Mouse (Mus musculus): ENCODE results near the gene AA986860.
A peak's percentile ranks its signal among the peaks of the same experiment; 100 is the strongest.

Gene AA986860

GRCm38 (mm10) chr1:130734852-130735251 is 3.1 kb downstream of the AA986860 start:
- DNase-seq (ENCODE audit: low spot score in 2 of 2) = no peak

- DNase-seq (ENCODE audit: low spot score in 2 of 2) = no peak
Measured at GRCm38 (mm10) chr1:130737411-130737881, 5.7 kb downstream of the AA986860 start.

GRCm38 (mm10) chr1:130737916-130738315 is 6.1 kb downstream of the AA986860 start:
- DNase-seq (ENCODE audit: low spot score in 2 of 2) = no peak

GRCm38 (mm10) chr1:130738551-130739106 is 6.9 kb downstream of the AA986860 start:
- no peak for DNase-seq (ENCODE audit: low spot score in 2 of 2)

DNA sequence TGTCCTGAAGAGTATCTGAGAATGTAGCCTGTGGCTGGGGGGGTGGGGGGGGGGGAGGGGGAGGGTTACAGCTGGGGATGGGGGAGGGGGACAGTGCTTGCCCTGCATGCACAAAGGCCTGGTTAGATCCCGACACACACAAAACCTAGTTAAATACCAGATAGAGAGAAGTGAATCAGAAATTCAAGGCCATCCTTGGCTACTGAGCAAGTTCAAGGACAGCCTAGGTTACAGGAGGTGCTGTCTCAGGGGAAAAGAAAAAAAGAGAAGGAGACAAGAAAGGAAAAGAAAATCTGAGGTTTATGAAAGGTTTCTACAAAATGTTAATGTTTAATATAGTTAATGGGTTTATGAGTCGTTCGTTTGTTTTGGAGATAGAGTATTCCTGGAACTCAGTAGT is 7.9 kb downstream of the AA986860 start:
- DNase-seq (ENCODE audit: low spot score in 2 of 2) = no peak

DNA sequence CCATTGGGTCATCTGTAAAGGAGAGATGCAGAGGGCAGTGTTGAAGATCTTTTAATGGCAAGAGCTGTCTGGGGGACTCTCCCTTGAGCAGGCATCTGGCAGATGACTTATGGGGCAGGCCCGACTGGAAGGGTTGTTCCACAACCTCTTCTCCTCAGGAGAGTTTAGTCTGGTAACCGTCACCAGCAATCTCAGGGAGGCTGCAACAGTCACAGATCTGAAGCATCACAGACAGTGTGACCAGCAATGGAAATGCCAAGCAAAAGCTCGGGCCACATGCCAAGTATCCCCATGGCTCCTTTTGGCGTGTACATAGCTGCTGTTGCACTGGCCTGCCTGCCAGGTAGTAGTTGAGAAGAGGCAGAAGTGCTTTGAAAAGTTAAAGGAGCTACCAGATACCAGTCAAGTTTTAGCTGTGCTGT is 8.5 kb downstream of the AA986860 start:
- no peak for DNase-seq (ENCODE audit: low spot score in 2 of 2)

- DNase-seq (ENCODE audit: low spot score in 2 of 2) = peak; percentile 52 to 57
Measured at GRCm38 (mm10) chr1:130740781-130741720, 9.3 kb downstream of the AA986860 start.

DNA sequence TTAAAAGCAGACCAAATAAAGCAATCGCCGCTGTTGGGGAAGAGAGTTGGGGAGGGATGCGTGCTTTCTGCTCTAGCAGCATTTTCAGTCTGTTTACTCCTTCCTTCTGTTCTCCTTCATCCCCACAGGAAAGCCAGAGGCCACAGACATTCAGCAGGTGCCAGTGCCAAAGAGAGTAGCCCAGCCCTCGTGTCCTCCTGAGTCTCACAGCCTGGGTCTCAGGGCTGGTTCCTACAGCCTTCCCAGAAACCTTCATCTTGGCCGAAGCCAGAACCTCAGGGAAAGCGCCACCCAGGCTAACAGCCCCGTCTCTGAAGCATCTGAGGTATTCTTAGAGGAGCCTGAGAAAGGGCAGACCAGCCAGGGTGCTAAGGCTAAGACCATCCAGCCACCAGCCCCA is 10.4 kb downstream of the AA986860 start:
- DNase-seq (ENCODE audit: low spot score in 2 of 2) = no peak

- DNase-seq (ENCODE audit: low spot score in 2 of 2) = no peak
Measured at GRCm38 (mm10) chr1:130743775-130744174, 12.0 kb downstream of the AA986860 start.

DNA sequence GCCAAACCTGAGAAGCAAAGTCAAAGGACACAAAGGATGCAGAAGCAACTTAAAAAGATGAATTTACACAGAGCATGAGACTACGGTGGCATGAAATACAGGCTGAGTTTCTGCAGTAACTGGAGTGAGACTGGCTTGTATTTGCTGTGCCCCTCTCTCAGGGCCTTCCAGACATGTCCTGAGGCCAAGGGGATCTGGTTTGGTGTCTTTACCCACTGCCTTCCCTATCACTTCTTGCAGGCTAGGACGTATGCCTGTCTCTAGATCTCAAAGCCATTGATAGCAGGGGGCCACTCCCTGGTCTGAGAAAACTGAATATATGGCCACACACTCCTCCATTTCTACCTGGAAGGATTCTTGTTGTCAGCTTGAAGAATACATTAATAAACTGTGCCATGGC is 12.4 kb downstream of the AA986860 start:
- DNase-seq (ENCODE audit: low spot score in 2 of 2) = no peak

GRCm38 (mm10) chr1:130744961-130745360 is 13.2 kb downstream of the AA986860 start:
- no peak for DNase-seq (ENCODE audit: low spot score in 2 of 2)

- no peak for DNase-seq (ENCODE audit: low spot score in 2 of 2)
Measured at GRCm38 (mm10) chr1:130745591-130745990, 13.8 kb downstream of the AA986860 start.

DNA sequence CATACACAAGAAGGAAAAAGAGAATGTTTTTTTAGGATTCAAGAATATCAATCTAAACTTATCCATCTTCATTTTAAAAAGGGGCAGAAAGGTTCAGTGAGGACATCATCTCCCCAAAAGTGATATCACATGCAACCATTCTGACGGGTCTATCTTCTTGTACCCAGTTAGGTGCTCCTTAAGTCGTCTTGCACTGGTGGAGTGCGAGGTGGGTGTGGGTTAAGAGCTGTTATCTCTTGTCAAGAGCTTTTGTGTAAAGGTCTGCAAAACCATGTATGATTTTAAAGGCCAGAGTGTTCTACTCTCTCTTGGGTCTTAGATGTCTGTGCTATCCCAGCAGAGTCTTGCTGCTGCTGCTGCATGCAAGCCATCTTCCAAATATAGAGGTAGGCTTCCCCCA is 15.0 kb downstream of the AA986860 start:
- DNase-seq (ENCODE audit: low spot score in 2 of 2) = no peak

GRCm38 (mm10) chr1:130759689-130760088 is 27.9 kb downstream of the AA986860 start:
- no peak for DNase-seq (ENCODE audit: low spot score in 2 of 2)

DNA sequence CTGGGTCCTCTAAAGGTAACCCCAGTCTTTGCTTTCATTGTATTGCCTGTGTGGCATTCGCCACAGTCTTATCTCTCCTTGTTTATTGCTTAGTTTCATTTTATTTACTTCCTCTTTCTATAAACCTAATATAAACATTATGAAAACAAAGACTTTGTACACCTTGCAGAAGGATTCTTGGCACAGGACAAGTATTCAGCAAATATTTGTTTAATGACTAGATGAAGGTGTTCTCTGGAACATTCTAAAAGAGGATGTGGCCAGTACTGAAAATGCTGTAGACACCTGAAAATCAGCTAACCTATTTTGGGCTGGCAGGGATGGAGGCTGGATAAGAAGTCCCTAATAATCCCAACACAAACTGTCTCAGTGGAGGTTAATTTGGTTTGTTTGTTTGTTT is 29.8 kb downstream of the AA986860 start:
- no peak for DNase-seq (ENCODE audit: low spot score in 2 of 2)

DNA sequence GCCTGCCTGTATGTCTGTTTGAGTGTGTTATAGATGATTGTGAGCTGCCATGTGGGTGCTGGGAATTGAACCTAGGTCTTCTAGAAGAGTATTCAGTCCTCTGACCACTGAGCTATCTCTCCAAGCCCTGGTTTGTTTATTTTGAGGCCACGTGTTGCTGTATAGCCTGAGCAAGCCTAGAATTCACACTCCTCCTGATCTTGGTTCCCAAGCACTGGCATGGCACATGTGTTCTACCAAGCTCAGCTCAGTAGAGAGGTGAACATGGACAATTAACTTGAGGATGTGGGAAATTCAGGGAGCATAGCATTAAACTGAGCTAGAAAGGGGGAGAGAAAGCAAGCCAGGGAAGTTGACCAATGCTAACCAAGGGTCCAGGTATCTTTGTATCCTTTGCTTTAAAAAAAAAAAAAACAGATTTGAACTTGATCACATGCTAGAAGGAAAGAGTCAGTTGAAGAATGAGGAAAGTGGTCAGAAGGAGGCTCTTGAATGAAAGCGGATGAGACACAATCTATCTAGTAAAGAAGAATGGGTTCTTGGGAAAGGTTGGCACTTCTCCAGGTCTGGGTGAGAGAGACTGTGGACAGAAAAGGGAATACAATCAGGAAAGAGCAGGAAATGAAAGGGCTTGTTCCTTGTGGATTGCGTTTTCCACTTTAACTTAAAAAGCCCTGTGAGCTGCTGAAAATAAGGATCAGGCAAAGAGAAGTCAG is 30.4 kb downstream of the AA986860 start:
- no peak for DNase-seq (ENCODE audit: low spot score in 2 of 2)

GRCm38 (mm10) chr1:130764027-130764461 is 32.3 kb downstream of the AA986860 start:
- no peak for DNase-seq (ENCODE audit: low spot score in 2 of 2)

- DNase-seq (ENCODE audit: low spot score in 2 of 2) = no peak
Measured at GRCm38 (mm10) chr1:130767066-130767465, 35.3 kb downstream of the AA986860 start.

- DNase-seq (ENCODE audit: low spot score in 2 of 2) = no peak
Measured at GRCm38 (mm10) chr1:130769925-130770324, 38.1 kb downstream of the AA986860 start.

GRCm38 (mm10) chr1:130770487-130770886 is 38.7 kb downstream of the AA986860 start:
- DNase-seq (ENCODE audit: low spot score in 2 of 2) = no peak

- no peak for DNase-seq (ENCODE audit: low spot score in 2 of 2)
Measured at GRCm38 (mm10) chr1:130770981-130771494, 39.3 kb downstream of the AA986860 start.

DNA sequence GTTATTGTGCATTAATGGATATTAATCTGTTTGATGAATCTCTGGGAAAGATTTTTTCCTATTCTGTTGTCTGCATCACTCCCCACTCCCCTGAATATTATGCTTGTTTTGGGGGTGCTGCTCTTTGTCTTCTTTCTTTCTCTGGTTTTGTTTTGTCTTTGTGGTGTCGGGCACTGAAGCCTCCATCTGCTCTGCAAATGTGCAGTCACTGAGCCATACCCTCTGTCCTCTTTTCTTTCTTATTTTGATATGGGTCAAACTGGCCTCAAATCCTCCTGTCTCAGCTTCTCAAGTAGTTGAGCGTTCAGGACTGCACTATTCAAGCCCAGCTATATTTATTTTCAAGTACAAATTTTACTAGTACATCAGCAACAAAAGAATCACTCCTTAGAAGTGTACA is 43.5 kb downstream of the AA986860 start:
- no peak for DNase-seq (ENCODE audit: low spot score in 2 of 2)

Data from spleen, postnatal 14 days (tissue).